Mouse (Mus musculus) ES-E14 (cell line): ENCODE results near the gene Esr1.

ENCODE experiments used
- HCFC1 ChIP-seq: IDR thresholded peaks from 2 replicates; pipeline ENCODE4 v1.6.1; 2012; ENCODE audit warnings: low read length, inconsistent platforms, borderline replicate concordance; ENCODE audit not compliant: insufficient read depth
- MAFK ChIP-seq: IDR thresholded peaks from 2 replicates; pipeline ENCODE4 v1.6.1; 2014; ENCODE audit warnings: mild to moderate bottlenecking, low read depth, low read length, inconsistent platforms; ENCODE audit not compliant: insufficient read depth
- ZC3H11A ChIP-seq: IDR thresholded peaks from 2 replicates; pipeline ENCODE4 v1.6.1; 2012; ENCODE audit warnings: low read depth, mild to moderate bottlenecking, inconsistent platforms, low read length, borderline replicate concordance
- ZNF384 ChIP-seq: IDR thresholded peaks from 2 replicates; pipeline ENCODE4 v1.6.1; 2012; ENCODE audit warnings: low read depth, low read length, inconsistent platforms

GRCm38 (mm10) chr10:4589576-4589975 is 21.8 kb upstream of the Esr1 start:
- TF ChIP-seq ZNF384 (no peak), HCFC1 (no peak), ZC3H11A (no peak), MAFK (no peak)
